Comparison of ENCODE assay signal across 11 mouse cellular contexts in the genomic region with DNA sequence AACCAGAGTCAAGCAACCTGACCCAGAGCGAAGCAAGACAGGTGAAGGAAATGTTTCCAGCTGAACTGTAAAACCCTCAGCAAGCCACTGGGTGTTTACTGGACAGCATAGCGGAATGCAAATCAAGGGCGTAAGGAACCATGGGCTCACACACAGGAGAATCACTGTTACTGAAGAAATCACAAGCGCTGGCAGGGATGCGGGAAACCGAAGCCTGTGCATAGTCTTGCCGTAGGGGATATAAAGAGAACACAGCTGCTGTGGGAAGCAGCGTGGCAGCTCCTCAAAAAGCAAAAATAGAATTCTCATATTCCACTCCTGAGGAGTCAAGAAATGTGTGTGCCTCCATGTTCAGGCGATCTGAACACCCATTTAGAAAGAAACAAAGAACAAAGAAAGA. TPM values are rescaled to one million over a fixed set of nuclear protein-coding genes. Genes with fewer than 3 reads are reported as not detected.
DNase-seq lines count a peak whose midpoint lies in the region; ATAC-seq and TF ChIP-seq lines count a peak whose summit lies in the region.
"Had no signal": no experiment of that assay in that cellular context is flagged by ENCODE, and none has a peak within 500 bp of the region (broad histone marks: within the 10 kb centered on the region; RNA-seq: fewer than 3 reads in every experiment).

No protein-coding gene starts in this region.

- no peak for TF ChIP-seq POLR2A in limb, embryonic 14.5 days (IDR thresholded peaks at IDR 0.05; ENCODE audit: borderline replicate concordance, extremely low read depth, insufficient read depth, insufficient read length)

- no peaks in the 10 kb centered on the region for H3K27me3 ChIP-seq in hindbrain, embryonic 14.5 days (ENCODE audit: control insufficient read depth, insufficient read depth, low read length)
- no peaks in the 10 kb centered on the region for H3K27me3 ChIP-seq in limb, embryonic 14.5 days (ENCODE audit: control insufficient read depth, insufficient read depth, low read length)

- H3K9ac ChIP-seq in hindbrain, embryonic 14.5 days, result no peak overlapping the region
- H3K9ac ChIP-seq in limb, embryonic 14.5 days (ENCODE audit: low read depth, low read length, severe bottlenecking), result no peak overlapping the region

- H3K4me3 ChIP-seq in hindbrain, embryonic 14.5 days (replicated peaks; ENCODE audit: low read length), result no peak overlapping the region
- no peak overlapping the region for H3K4me3 ChIP-seq in limb, embryonic 14.5 days (replicated peaks; ENCODE audit: low read length)

- H3K27ac ChIP-seq in hindbrain, embryonic 14.5 days, result no peak overlapping the region
- H3K27ac ChIP-seq in limb, embryonic 14.5 days (replicated peaks; ENCODE audit: low read depth, low read length), result no peak overlapping the region

- H3K36me3 ChIP-seq in hindbrain, embryonic 14.5 days (replicated peaks; ENCODE audit: control insufficient read depth, insufficient read depth), result no peaks in the 10 kb centered on the region
- H3K36me3 ChIP-seq in limb, embryonic 14.5 days (ENCODE audit: control insufficient read depth, insufficient read depth, low read length), result no peaks in the 10 kb centered on the region
- H3K36me3 ChIP-seq: G1E had no signal

- H3K9me3 ChIP-seq in hindbrain, embryonic 14.5 days (ENCODE audit: control insufficient read depth, low read length), result no peaks in the 10 kb centered on the region
- H3K9me3 ChIP-seq in limb, embryonic 14.5 days (ENCODE audit: control insufficient read depth, low read length), result no peaks in the 10 kb centered on the region
- H3K9me3 ChIP-seq: G1E had no signal

- no peak overlapping the region; the same call in 1 of the 2 replicates for H3K4me2 ChIP-seq in hindbrain, embryonic 14.5 days (replicated peaks)
- H3K4me2 ChIP-seq in limb, embryonic 14.5 days (replicated peaks; ENCODE audit: low read depth, low read length, severe bottlenecking), result no peak overlapping the region

- WGBS in hindbrain, embryonic 14.5 days, result 44% methylated on average over 9 of the region's 9 CpGs
- 61% methylated on average over 9 of the region's 9 CpGs for WGBS in limb, embryonic 14.5 days

- peak; percentile 62; the same call in 1 of the 2 replicates for ATAC-seq in hindbrain, embryonic 14.5 days (ENCODE audit: low FRiP score)
- peak; percentile 80 for ATAC-seq in limb, embryonic 14.5 days (ENCODE audit: low FRiP score, low read depth)

- peak; percentile 18 for DNase-seq in retina, postnatal 1 day
- DNase-seq in retina, embryonic 14.5 days (ENCODE audit: low spot score), result no peak
- DNase-seq in hindbrain, embryonic 14.5 days (ENCODE audit: low spot score), result no peak
- peak; percentile 21 for DNase-seq in limb, embryonic 14.5 days (ENCODE audit: low spot score)
- no peak for DNase-seq in T-cell, adult 2 months (ENCODE audit: low spot score)
- DNase-seq in urinary bladder, adult 2 months (ENCODE audit: low spot score), result no peak
- no peak for DNase-seq in kidney, adult 18-20 months
- no peak for DNase-seq in cerebellum, postnatal 36 days

- H3K4me1 ChIP-seq in hindbrain, embryonic 14.5 days (replicated peaks; ENCODE audit: control insufficient read depth, insufficient read depth, low read length), result no peaks in the 10 kb centered on the region; the same call in 1 of the 2 replicates
- no peaks in the 10 kb centered on the region; the same call in 1 of the 2 replicates for H3K4me1 ChIP-seq in limb, embryonic 14.5 days (ENCODE audit: control insufficient read depth, insufficient read depth, low read length)

RNA-seq across cellular contexts. Expression of gene Samd7, which starts 9.3 kb away (rescaled TPM):
- not detected in 2 replicates for polyA plus RNA-seq in hindbrain, embryonic 14.5 days (2014; fragmentation: Nextera tagmentation; extraction: Ambion mirVana)
- not detected in 2 replicates for polyA plus RNA-seq in limb, embryonic 14.5 days (2012; rRNA removed)
- polyA plus RNA-seq in limb, embryonic 14.5 days (2014; fragmentation: Nextera tagmentation; extraction: Ambion mirVana), result not detected in 2 replicates
- not detected in 2 replicates for polyA plus RNA-seq in urinary bladder, adult 2 months (2012; rRNA removed)
- polyA plus RNA-seq: G1E; intestine, embryonic 14.5 days; stomach, embryonic 14.5 days had no signal

RNA-seq across cellular contexts. Expression of gene Lrrc31, which starts 37.2 kb away (rescaled TPM):
- not detected in 2 replicates for polyA plus RNA-seq in hindbrain, embryonic 14.5 days (2014; fragmentation: Nextera tagmentation; extraction: Ambion mirVana)
- polyA plus RNA-seq in limb, embryonic 14.5 days (2012; rRNA removed), result 0.10 TPM in 1 of 2 replicates, not detected in the other
- 0.10 TPM in 1 of 2 replicates, not detected in the other for polyA plus RNA-seq in limb, embryonic 14.5 days (2014; fragmentation: Nextera tagmentation; extraction: Ambion mirVana)
- polyA plus RNA-seq in urinary bladder, adult 2 months (2012; rRNA removed), result 0.11 TPM in 1 of 2 replicates, not detected in the other
- polyA plus RNA-seq: G1E had no signal

RNA-seq across cellular contexts. Expression of gene Sec62, which starts 55.9 kb away (rescaled TPM):
- 90.4 and 95.6 TPM in 2 replicates for polyA plus RNA-seq in hindbrain, embryonic 14.5 days (2014; fragmentation: Nextera tagmentation; extraction: Ambion mirVana)
- polyA plus RNA-seq in limb, embryonic 14.5 days (2012; rRNA removed), result 46.0 and 53.6 TPM in 2 replicates
- 103 and 104 TPM in 2 replicates for polyA plus RNA-seq in limb, embryonic 14.5 days (2014; fragmentation: Nextera tagmentation; extraction: Ambion mirVana)
- polyA plus RNA-seq in urinary bladder, adult 2 months (2012; rRNA removed), result 70.3 and 73.2 TPM in 2 replicates

Comparison
In these comparisons a context has a peak if more than half of its experiments do, and no peak if none do; other contexts are left out.
1. DNase-seq: peak in retina, postnatal 1 day (single experiment) and limb, embryonic 14.5 days (single experiment); none in retina, embryonic 14.5 days (single experiment), hindbrain, embryonic 14.5 days (single experiment), T-cell, adult 2 months (single experiment), urinary bladder, adult 2 months (single experiment), kidney, adult 18-20 months (single experiment) and cerebellum, postnatal 36 days (0 of 2).